Mouse (Mus musculus) ovary, postnatal 10 days (tissue): Measurements from ENCODE around the gene Chst4.

Source experiments
- DNase-seq: peaks from one replicate; pipeline ENCODE4 v3.0.0; 2022; ENCODE audit warnings: low spot score

Gene Chst4

GRCm38 (mm10) chr8:110006312-110007023 is 33.1 kb downstream of the Chst4 start:
- no peak for DNase-seq

GRCm38 (mm10) chr8:110004300-110004699 is 35.2 kb downstream of the Chst4 start:
- DNase-seq = no peak

GRCm38 (mm10) chr8:110002953-110003352 is 36.6 kb downstream of the Chst4 start:
- no peak for DNase-seq

- DNase-seq = no peak
These were observed 39.6 kb downstream of the Chst4 start for GRCm38 (mm10) chr8:109999974-110000373.

GRCm38 (mm10) chr8:109998066-109998465 is 41.5 kb downstream of the Chst4 start:
- no peak for DNase-seq

- DNase-seq = no peak
These were observed 42.2 kb downstream of the Chst4 start for GRCm38 (mm10) chr8:109997381-109997780.

- DNase-seq = no peak
These were observed 46.6 kb downstream of the Chst4 start for GRCm38 (mm10) chr8:109992951-109993350.

GRCm38 (mm10) chr8:109992166-109992565 is 47.4 kb downstream of the Chst4 start:
- DNase-seq = no peak

- no peak for DNase-seq
These were observed 49.3 kb downstream of the Chst4 start, which contains the start of gene Tat for GRCm38 (mm10) chr8:109990224-109990623. Tat (plus strand) TSS chr8:109990437.

GRCm38 (mm10) chr8:109989151-109989550 is 50.4 kb downstream of the Chst4 start:
- no peak for DNase-seq

- no peak for DNase-seq
These were observed 51.8 kb downstream of the Chst4 start for GRCm38 (mm10) chr8:109987776-109988175.

GRCm38 (mm10) chr8:109986384-109986783 is 53.2 kb downstream of the Chst4 start:
- DNase-seq = no peak

- DNase-seq = no peak
These were observed 55.6 kb downstream of the Chst4 start for GRCm38 (mm10) chr8:109983944-109984343.

GRCm38 (mm10) chr8:109982386-109983105 is 57.0 kb downstream of the Chst4 start:
- no peak for DNase-seq

- no peak for DNase-seq
These were observed 60.2 kb downstream of the Chst4 start for GRCm38 (mm10) chr8:109979339-109979738.
